Mouse (Mus musculus) urinary bladder, postnatal 25 days (tissue): Measurements from ENCODE around the gene Stip1.
A peak's percentile ranks its signal among the peaks of the same experiment; 100 is the strongest.
"Not testable (repeated sequence)": the region's sequence is repeated elsewhere in the genome, so short reads cannot be mapped to it uniquely, and the experiment has no call there.

Experiments used
- DNase-seq: peaks from one replicate; pipeline ENCODE4 v3.0.0; 2022; ENCODE audit warnings: low spot score

Gene Stip1

DNA sequence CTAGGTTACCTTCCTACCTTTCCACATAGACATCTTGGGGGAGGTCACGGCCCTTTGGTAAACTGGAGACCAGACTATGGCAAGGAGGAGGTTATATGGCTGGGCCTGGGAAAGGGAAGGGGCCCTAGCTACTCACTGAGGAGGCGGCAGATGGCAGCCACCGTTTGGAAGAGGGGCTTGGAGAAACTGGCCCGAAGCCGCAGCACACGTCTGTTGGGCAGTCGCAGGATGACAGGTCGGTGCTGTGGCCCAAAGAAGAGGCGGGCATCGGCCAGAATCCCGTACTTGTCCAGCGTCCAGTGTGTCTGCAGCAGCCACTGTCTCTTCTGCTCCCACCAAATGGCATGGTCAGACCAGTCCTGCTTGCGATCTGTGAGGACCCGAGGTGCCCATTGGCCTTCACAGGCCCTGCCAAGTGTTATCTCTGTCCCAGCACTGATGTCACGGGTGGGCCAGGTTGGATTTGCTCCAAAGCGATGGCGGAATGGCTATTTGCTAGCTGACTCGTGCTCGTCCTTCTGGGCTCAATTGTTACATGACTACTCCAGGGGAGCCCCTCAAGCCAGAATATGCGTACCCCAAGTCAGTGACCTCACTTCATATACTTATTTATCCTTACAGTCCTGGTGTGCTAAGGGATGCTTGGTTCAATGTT, 25.2 kb downstream of the Stip1 start:
- no peak for DNase-seq

DNA sequence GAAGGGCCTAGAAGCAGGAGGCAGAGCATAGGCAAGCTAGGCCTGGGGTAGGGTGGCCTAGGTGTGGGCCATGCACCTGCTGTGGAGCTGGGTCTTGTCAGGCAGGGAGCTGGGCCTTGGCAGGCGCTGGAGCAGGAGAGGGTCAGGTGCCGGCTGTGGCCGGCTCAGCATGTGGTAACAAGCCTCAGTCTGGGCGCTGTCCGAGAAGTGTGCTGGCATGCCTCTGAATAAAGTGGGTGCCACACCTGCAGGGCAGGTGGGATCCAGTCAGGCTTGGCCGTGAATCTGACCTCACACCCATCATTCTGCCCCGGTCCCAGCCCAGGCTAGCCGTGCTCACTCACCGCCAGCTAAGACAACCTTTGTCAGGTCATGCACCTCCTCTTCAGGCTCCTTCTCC, 25.8 kb downstream of the Stip1 start:
- peak; percentile 38 for DNase-seq

DNA sequence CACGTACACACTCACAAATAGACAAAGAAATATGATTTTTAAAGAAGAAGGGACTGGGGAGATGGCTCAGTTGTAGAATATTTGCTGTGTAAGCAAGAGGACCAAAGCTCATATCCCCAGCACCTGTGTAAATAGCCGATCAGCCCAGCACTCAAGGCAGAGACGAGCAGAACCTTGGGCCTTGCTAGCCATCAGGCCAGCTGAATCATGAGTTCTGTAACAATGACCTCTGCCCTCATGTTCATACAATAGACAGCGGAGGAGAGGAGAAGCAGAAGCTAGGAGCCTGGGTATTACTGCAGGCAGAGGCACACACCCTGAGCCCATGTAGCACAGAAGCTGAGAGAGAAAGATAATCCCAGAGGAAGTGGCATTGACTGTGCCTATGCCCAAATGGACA, 27.3 kb downstream of the Stip1 start:
- DNase-seq: no peak

DNA sequence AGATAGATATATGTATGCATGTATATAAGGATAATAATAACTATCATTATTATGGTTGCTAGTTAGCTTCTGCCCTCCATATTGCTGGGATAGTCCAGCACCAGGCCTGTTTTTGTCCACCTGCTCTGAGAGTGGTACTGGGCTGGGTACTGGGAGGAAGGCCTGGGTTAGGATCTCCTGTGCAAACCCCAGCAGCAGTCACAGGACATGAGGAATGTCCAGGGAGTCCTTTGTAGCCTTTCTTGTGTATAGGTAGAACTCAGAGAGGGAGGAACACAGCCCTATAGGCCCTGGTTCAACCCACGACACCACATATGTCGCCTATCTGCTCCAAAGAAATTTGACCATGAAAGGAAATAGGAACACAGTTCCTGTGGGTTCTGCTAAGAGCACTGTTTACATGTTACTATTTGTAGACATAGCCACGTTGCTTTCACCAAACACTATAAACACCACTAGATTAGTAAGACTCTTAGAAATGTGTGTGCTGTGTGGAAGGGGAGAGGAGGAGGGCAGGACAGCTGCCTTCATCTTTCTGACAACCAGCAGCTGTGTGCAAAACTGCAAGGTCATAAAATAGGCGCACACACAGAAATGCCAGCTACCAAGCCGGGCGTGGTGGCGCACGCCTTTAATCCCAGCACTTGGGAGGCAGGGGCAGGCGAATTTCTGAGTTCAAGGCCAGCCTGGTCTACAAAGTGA, 32.7 kb downstream of the Stip1 start:
- DNase-seq: no peak

DNA sequence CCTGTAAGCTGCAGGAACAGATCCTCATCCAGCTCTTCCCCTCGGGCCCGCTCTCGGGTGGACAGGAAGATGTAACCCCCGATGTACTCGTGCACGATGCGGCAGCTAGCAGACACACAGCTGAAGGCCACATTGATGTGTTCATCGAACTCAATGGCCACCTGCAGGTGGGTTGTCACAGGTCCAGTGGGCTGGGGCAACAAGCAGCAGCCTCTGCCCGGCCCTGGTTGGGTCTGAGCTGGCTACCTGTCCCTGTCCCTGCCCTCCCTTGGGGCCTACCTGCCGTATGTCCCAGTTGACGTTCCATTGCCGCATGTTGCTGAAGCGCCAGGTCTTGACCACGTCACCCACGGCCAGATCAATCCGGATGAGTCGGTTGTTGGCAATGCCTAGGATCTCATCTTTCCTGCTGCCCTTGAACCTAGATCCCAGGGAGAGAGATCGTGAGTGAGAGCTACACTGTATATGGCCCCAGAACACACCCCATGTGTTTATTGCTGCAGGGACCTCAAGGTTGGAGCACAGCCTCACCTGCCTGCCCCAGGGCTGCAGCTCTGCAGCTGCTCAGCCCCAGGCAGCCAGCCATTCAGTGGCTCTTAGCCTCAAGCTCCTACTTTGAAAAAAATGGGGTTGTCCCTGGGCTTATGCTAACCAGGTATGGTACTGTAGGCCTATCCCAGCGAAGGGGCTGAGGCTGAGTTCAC, 40.3 kb downstream of the Stip1 start:
- DNase-seq: no peak

DNA sequence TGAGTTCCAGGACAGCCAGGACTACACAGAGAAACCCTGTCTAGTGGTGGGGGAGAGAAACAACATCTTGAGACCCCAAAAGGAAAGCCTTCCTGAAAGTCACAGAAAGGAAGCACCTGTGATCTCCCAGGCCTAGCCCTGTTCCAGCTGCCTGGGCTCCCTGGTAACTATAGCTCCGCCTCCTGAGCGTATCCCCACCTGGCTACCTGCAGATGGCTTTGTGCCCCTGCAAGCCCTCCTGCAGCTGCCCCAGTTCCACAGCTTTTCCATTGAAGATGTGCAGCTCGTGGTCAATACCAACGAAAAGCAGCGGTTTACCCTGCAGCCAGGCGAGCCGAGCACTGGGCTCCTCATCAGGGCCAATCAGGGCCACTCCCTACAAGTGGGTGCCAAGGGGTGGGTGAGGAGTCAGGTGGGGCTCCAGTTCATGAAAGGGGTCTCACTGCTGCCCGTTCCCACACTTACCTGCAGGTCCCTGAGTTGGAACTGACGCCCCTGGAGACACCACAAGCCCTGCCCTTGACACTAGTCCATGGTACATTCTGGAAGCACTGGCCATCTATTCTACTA, 42.0 kb downstream of the Stip1 start:
- no peak for DNase-seq

DNA sequence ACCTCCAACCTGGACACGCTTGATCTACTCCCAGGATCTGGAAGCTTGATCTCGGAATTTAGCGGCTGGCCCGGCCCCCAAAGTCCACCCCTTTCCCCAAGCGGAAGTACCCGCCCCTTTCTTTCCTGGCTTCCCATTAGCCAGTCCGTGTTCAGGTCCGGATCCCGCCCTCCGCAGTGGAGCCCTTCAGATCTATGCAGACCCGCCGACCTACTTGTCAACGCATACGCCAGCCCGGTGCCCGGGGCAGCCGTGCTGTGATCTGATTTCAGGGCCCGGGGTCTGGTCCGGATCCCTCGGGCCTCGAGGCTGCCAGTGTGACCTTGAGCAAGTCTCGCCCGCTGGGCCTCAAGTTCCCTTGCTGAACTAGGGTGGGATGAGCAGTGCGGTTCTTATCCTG, 43.8 kb downstream of the Stip1 start, which contains the start of the genes Nudt22 and Trpt1:
Nudt22 (minus strand) TSS at position 112 of the 400 bp plus-strand sequence.
Trpt1 (plus strand) TSS at position 126 of the 400 bp plus-strand sequence.
- peak; percentile 80 for DNase-seq

DNA sequence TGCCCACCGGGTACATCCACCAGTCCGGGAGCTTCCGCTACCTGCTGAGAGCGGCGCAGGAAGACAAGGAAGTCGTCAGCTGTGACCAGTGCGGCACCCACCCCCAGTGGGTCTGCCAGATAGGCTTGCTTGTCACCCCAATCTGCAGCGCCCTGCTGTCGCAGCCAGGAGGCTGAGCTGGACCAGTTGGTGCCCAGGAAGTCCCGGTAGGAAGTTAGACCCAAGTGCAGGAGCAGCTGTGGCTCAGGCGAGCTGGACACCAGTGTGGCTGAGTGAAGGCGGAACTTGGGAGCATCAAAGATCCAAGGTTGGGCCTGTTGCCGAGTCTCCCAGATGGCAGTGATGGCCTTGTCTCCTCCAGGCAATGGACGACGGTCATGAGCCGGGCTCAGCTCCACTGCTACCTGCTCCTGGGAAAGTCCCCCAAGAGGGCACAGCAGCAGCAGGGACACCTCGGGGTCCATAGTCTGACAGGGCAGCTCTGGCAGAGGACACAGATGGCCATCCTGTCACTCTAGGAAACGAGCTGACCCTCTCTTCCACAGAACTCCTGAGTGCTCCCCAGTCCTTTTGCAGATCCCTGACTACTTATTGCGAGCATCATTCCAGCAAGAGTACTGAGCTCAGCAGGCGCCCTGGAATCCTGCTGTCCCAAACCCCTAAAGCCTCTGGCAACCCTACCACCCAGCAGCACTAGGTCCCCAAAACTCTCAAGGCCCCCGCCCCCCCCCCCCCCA, 44.3 kb downstream of the Stip1 start:
- no peak for DNase-seq

DNA sequence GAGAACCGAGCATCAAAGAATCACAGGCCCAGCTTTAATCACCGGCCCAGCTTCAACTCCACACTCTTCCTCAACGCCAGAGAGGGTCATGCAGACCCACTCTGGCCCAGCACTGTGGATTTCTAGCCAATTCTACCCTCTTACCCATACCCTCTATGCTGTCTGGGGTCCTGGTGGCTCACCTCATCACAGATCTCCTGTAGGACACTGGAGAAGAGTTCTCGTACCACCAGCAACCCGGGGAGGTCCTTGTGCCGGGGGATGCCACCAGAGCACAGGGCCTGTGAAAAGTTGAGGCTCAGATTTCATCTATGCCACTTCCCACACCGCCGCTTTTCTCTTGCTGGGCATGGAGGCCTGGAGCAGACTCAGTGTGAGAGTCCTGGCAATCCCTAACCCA, 45.3 kb downstream of the Stip1 start:
- DNase-seq: no peak

DNA sequence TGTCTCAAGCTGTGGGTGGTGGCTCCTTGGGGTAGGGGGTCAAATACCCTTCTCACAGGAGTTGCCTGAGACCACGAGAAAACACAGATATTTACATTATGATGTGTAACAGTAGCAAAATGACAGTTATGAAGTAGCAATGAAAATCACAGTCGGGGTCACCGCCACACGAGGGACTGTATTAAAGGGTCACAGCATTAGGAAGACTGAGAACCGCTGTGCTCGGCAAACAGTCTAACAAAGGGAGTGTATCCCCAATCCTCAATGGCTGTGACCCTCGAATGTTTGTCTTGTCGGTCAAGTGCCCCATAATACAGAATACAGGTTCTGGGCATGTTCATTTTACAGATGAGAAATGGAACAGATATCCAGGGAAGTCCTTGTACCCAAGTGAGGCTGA, 45.8 kb downstream of the Stip1 start:
- no peak for DNase-seq

DNA sequence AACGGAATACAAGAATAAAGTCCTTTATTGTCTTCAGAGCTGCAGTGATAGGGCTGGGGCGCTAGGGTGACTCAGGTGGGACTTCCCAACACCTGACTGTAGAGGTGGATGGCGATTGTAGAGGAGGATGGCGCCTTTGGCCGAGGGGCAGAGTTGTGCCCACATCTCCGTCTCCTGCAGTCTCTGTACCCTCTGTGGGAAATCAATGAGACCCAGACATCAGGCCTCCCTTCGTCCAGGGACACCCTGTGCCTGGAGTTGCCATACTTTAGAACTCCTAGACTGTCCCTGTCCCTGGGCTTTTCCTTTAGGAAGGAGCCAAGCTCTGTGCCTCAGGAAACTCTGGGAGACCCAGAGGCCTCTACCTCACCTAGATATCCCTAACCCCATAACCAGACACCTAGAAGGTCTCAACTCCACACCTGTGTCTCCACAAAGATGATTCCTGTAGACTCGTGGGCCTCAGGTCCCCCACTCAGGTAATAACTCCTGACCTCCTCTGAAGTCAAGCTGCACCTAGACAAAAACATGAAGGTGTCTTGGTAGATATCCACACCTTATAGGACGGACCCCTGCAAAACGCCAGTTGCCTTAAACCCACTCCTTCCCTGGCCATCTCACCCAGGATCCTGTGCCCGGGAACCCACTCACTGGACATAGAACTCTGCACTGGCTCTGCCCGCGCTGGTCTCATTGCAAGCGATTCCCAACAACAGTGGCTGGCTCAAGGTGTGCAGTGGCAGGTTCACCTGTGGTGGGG, 46.6 kb downstream of the Stip1 start:
- DNase-seq: no peak

DNA sequence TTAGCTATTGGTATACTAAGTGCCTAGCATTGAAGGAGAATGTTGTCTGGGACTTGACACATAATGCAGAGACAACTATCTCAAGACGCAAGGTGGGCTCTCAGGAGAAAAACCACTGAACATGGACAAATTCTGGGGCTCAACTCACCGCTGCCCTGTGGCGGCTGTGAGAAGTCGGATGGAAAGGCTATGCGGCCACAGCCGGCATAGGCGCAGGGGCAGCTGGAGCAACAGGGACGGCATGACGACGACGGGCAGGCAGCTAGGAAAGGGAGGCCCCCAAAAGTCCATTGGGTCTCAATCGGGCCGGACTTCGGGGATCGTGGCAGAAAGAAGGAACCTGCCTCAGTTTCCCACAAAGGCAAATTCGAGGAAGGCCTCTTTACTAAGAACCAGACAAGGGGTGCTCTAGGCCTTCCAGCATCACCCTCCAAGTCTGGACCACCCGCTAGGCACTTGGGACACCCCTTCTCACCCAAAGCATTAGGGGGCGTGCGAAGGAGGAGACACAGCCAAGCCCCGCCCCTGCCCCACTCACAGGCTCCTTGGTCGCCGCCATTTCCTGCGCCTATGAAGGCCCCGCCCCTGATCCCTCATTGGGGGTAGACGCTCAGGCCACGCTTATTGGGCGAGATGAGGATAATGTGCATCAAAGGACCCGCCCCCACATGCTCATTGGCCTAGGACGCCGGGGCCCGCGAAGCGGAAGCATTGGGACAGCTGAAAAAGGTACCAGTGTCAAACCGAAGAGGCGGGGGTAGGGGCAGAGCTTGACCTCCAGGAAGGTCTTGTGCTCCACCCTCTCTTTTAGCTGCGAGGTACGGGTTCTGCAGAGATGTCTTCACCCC, 47.5 kb downstream of the Stip1 start, which contains the start of gene Dnajc4:
Dnajc4 (minus strand) TSS at position 562 of the 848 bp plus-strand sequence.
- DNase-seq: peak; percentile 91

DNA sequence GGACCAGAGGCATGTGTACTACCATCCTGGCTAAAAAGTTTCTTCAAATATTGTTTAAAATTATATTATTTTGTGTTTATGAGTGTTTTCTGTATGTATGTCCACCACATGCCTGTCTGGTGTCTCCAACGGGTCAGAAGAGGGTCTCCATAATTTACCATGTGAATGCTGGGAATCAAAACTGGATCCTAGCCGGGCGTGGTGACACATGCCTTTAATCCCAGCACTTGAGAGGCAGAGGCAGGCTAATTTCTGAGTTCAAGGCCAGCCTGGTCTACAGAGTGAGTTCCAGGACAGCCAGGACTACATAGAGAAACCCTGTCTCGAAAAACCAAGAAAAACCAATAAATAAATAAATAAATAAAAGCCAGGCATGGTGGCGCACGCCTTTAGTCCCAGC, 48.6 kb downstream of the Stip1 start:
- not testable (repeated sequence) for DNase-seq

DNA sequence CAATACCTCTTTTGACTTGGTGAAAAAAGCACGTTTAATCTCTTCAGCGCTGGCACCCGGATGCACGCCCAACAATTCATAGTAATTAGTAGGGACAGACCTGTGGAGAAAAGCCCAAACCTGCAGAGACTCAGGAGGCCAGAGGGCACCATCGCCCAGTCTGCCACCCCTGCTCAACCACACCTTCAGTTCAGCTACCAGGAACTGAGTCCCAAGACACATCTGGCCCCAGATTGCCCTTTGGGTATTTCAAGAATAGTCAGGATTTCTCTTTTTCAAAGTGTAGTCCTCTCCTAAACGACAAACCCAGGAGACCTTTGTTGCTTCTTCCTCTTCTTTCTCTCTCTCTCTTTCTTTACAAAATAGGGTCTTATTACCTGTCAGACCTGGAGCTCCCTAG, 49.1 kb downstream of the Stip1 start:
- DNase-seq: no peak

DNA sequence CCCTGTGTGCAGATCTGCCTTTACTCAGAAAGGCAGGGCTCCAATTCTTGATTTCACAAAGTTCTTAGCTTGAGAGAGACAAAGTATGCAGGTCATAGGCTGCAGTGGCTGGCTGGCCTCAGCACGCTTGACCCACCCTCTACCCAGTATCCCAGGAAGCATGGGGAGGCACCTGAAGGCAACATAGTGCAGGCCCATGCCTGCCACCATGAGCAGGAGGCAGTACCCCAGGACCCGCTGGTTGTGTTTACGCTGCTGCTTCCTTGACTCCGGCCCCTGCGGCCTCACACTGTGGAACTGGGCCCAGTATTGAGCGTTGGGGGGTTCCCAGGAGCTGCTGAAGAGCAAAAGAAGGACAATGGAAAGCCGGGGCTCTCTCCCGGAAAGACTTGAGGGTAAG, 50.5 kb downstream of the Stip1 start:
- no peak for DNase-seq

DNA sequence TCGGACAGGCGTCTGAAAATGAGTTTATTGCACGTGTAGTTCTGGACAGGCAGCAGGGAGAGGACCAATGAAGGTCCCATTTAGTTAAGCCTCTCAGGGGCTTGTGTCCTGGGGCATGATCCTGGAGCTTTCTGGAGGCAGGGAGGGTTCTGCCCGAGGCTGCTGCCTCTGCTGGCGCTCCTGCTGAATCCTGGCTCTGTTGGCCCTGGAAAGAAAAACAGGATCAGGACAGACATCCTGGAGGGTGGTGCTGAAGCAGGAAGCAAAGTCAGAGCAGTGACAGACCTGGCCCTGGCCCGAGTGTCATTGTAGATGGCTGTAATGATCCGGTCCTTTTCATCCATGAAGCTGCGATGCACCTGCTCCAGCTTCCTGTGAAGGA, 51.9 kb downstream of the Stip1 start:
- no peak for DNase-seq

DNA sequence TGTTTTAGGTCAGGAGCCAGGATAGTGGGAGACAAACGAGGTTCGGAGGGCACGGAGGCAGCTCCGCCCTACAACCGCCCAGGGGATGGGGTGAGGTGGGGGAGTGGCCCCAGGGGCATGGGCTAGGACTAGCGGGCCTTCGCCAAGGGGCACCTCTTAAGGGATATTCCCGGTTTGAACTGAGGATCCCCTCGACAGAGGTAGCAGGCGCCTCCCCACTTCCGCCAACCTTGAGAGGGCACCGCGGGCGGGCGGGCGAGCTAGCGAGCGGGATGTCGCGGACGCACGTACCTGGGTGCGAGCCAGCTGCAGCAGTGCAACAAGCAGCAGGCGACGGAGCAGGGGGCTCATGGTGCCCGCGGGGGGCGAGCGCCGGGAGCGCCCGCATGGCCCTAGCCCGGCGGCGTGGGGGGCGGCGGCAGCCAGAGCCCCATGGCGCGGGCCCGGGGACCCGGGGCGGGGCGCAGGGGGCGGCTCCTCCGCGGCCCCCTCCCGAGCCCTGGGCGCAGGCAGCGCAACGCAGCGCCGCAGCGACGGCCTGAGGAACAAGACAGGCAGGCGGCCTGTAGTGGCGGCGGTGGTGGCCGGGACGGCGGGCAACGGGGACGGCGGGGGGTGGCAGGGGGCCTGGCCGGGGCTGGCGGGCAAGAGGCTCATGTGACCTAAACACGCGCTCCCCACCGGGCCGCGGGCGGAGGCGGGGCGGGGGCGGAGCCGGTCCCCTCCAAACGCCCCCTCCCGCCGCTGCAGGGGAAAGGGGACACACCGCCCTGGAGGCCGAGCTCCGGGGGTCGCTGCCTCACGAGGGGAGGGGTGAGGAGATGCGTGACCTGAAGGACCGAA, 52.5 kb downstream of the Stip1 start, which contains the start of gene Vegfb:
Vegfb (minus strand) TSS at position 591 of the 843 bp plus-strand sequence.
- DNase-seq: peak; percentile 62

DNA sequence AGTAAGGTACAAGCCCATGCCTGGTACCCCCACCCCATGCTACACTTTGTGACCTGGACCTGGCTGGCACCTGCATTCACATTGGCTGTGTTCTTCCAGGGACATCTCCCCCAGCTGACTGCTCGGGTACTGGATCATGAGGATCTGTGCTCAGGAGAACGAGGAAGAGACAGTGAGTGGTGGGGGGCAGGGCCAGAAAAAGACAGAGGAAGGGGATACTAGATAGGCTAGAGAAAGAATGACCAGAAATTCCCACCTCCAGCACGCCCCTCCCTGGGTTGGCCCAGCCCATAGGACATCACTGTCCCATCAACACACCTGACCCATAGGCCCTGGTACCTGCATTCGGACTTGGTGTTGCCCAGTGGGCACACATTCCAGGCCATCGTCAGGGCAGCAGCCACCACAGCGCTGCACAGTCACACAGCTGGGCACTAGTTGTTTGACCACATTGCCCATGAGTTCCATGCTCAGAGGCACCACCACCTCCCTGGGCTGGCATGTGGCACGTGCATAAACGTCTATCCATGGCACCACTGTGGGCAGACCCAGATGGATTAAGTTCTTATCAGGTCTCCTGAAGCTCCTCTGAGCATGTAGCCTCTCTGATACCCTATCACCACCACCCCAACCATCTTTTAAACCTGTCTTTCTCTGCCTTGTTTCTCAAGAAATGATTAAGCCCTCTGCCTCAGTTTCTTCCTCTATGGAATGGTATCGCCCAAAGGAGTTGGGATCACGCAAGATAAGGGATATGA, 53.6 kb downstream of the Stip1 start:
- no peak for DNase-seq

DNA sequence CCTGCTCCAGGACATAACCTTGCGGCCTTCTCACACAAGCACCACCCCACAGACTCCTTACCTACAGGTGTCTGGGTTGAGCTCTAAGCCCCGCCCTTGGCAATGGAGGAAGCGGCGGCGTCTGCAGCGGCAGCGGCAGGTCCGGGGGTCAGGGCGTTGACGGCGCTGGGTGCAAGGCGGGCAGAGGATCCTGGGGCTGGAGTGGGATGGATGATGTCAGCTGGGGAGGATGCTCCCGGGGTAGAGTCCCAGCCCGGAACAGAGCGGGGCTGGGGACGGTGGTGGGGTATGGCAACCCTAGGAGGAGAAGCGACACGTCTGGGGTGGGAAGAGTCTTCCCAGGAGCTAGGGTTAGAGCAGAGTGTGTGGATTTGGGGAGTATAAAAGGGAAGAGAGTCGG, 54.5 kb downstream of the Stip1 start:
- no peak for DNase-seq
